Mouse (Mus musculus): ENCODE data around the gene Gtpbp2.

GRCm38 (mm10) chr17:46162551-46162950 lies 1.7 kb downstream of the Gtpbp2 start:
- TF ChIP-seq GATA1 (IDR thresholded peaks at IDR 0.05; ENCODE audit: borderline replicate concordance, low read length): no peak
- no peak for TF ChIP-seq CTCF (IDR thresholded peaks at IDR 0.05; ENCODE audit: low read depth, low read length)

Measured in G1E (cell line).